Mouse (Mus musculus) lung, adult 2 months (tissue): ENCODE results near the gene Klhdc10.

Experiments
- CTCF ChIP-seq: fragments of 200-500 bp; IDR thresholded peaks from 2 replicates; pipeline ENCODE4 v1.5.1; 2011; ENCODE audit warnings: mild to moderate bottlenecking, low read length, control low read depth; ENCODE audit not compliant: insufficient read depth
- POLR2A ChIP-seq: fragments of 200-500 bp; IDR thresholded peaks from 2 replicates; pipeline ENCODE4 v1.6.1; 2011; ENCODE audit warnings: low read depth, mild to moderate bottlenecking, control low read depth, low read length, borderline replicate concordance; ENCODE audit errors: extremely low read depth

- TF ChIP-seq POLR2A, result no peak
- TF ChIP-seq CTCF, result no peak
Measured at GRCm38 (mm10) chr6:30476025-30476765, 74.5 kb downstream of the Klhdc10 start.
